Mouse (Mus musculus): ENCODE results near the gene Hmgcs1. TPM values are rescaled to one million over a fixed set of nuclear protein-coding genes. Genes with fewer than 3 reads are reported as not detected.

Hmgcs1 gene
- polyA plus RNA-seq (2012; rRNA removed) = 260 and 277 TPM in 2 replicates

GRCm38 (mm10) chr13:119690039-119690728, at the start of gene Hmgcs1:
Gene Hmgcs1 (plus strand): TSS chr13:119690379.

GRCm38 (mm10) chr13:119755681-119756471, 65.7 kb downstream of the Hmgcs1 start, which contains the start of gene Nim1k:
Gene Nim1k (minus strand): TSS chr13:119755882.

Other genes with a start within 250 kb of the Hmgcs1 start
- gene 4833420G17Rik, start 227.6 kb upstream of the Hmgcs1 start, polyA plus RNA-seq (2012; rRNA removed) = 166 and 182 TPM in 2 replicates
- gene Tmem267, start 202.3 kb upstream of the Hmgcs1 start, polyA plus RNA-seq (2012; rRNA removed) = 46.1 and 47.8 TPM in 2 replicates
- gene 3110070M22Rik, start 202.0 kb upstream of the Hmgcs1 start, polyA plus RNA-seq (2012; rRNA removed) = 1.3 and 2.1 TPM in 2 replicates
- gene Ccl28, start 66.6 kb upstream of the Hmgcs1 start, polyA plus RNA-seq (2012; rRNA removed) = 3.9 and 4.0 TPM in 2 replicates
- gene Nim1k, start 65.5 kb downstream of the Hmgcs1 start, polyA plus RNA-seq (2012; rRNA removed) = 2.2 and 2.4 TPM in 2 replicates
- gene Zfp131, start 100.5 kb downstream of the Hmgcs1 start, polyA plus RNA-seq (2012; rRNA removed) = 34.3 and 40.4 TPM in 2 replicates
- gene AF067063, start 139.8 kb downstream of the Hmgcs1 start, polyA plus RNA-seq (2012; rRNA removed) = not detected in 2 replicates
- gene D13Ertd608e, start 145.6 kb downstream of the Hmgcs1 start, polyA plus RNA-seq (2012; rRNA removed) = not detected in 2 replicates
- not detected in 2 replicates for gene Tcstv1, start 204.4 kb downstream of the Hmgcs1 start, polyA plus RNA-seq (2012; rRNA removed)
- gene Gm21761, start 238.9 kb downstream of the Hmgcs1 start, polyA plus RNA-seq (2012; rRNA removed) = not detected in 2 replicates